Mouse (Mus musculus) MEL (cell line): ENCODE measurements around the gene Wdr78. TPM values are rescaled to one million over a fixed set of nuclear protein-coding genes. Genes with fewer than 3 reads are reported as not detected.

Source experiments
- DNase-seq: peaks from one replicate; pipeline ENCODE4 v3.0.0; 2011; ENCODE audit warnings: low read depth, low spot score
- H3K27ac ChIP-seq: 2 replicates; pipeline ENCODE4 v1.5.1; 2012; ENCODE audit warnings: low read depth, mild to moderate bottlenecking, control low read depth, low read length, moderate library complexity; ENCODE audit not compliant: control insufficient read depth
- H3K27me3 ChIP-seq, 2 experiments: fragments of 150-350 bp in 1 of 2; sonication (generic) in 1 of 2; 2 replicates each; pipeline ENCODE4 v1.6.1; 2012; ENCODE audit warnings: low read length in 2 of 2, mild to moderate bottlenecking in 2 of 2, improper control_type of control experiment in 1 of 2, moderate library complexity in 1 of 2; ENCODE audit not compliant: insufficient read depth in 2 of 2, control insufficient read depth in 1 of 2
- H3K36me3 ChIP-seq, 2 experiments: 2 replicates each; pipeline ENCODE4 v1.6.1; 2012 to 2014; ENCODE audit warnings: low read length in 2 of 2, improper control_type of control experiment in 1 of 2, inconsistent platforms in 1 of 2, mild to moderate bottlenecking in 1 of 2; ENCODE audit not compliant: insufficient read depth in 2 of 2, control insufficient read depth in 1 of 2
- H3K4me1 ChIP-seq, 2 experiments: fragments of 150-350 bp in 1 of 2; sonication (generic) in 1 of 2; 2 replicates each; pipeline ENCODE4 v1.6.1; 2012; ENCODE audit warnings: low read length in 2 of 2, improper control_type of control experiment in 1 of 2, mild to moderate bottlenecking in 1 of 2; ENCODE audit not compliant: insufficient read depth in 2 of 2, control insufficient read depth in 1 of 2
- H3K4me3 ChIP-seq, 2 experiments: fragments of 150-350 bp in 1 of 2; sonication (generic) in 1 of 2; 2 replicates each; pipeline ENCODE4 v1.5.1; 2012; ENCODE audit warnings: low read depth in 2 of 2, low read length in 2 of 2, mild to moderate bottlenecking in 2 of 2, moderate library complexity in 2 of 2, control low read depth in 1 of 2, improper control_type of control experiment in 1 of 2; ENCODE audit not compliant: control insufficient read depth in 1 of 2, insufficient read depth in 1 of 2
- H3K79me2 ChIP-seq: 2 replicates; pipeline ENCODE4 v1.6.1; 2012; ENCODE audit warnings: mild to moderate bottlenecking, low read length, moderate library complexity; ENCODE audit not compliant: control insufficient read depth, poor library complexity, insufficient read depth
- H3K9ac ChIP-seq: 2 replicates; pipeline ENCODE4 v1.6.1; 2012; ENCODE audit warnings: low read depth, mild to moderate bottlenecking, control low read depth, low read length, moderate library complexity; ENCODE audit not compliant: control insufficient read depth, poor library complexity, severe bottlenecking
- H3K9me3 ChIP-seq: fragments of 150-350 bp; sonication (generic); replicated peaks from 2 replicates; pipeline ENCODE4 v1.6.1; 2012; ENCODE audit warnings: mild to moderate bottlenecking, low read length, improper control_type of control experiment, moderate library complexity; ENCODE audit not compliant: insufficient read depth
- CHD2 ChIP-seq: IDR thresholded peaks from 2 replicates; pipeline ENCODE4 v1.6.1; 2011; ENCODE audit warnings: low read length, improper control_type of control experiment
- HCFC1 ChIP-seq: IDR thresholded peaks from 2 replicates; pipeline ENCODE4 v1.6.1; 2012; ENCODE audit warnings: low read depth, mild to moderate bottlenecking, inconsistent platforms, low read length, improper control_type of control experiment, moderate library complexity
- JUND ChIP-seq: IDR thresholded peaks from 2 replicates; pipeline ENCODE4 v1.6.1; 2011; ENCODE audit warnings: low read depth, mild to moderate bottlenecking, improper control_type of control experiment, low read length
- KAT2A ChIP-seq: conservative IDR thresholded peaks from 2 replicates; pipeline ENCODE4 v1.6.1; 2012; ENCODE audit warnings: low read depth, low read length, improper control_type of control experiment, inconsistent platforms
- NELFE ChIP-seq: IDR thresholded peaks from 2 replicates; pipeline ENCODE4 v1.6.1; 2011; ENCODE audit warnings: low read depth, low read length, improper control_type of control experiment
- POLR2A ChIP-seq, 2 experiments: IDR thresholded peaks; 2 replicates each; pipeline ENCODE4 v1.6.1; 2011 to 2012; ENCODE audit warnings: low read length in 2 of 2, mild to moderate bottlenecking in 2 of 2, control low read depth in 1 of 2, improper control_type of control experiment in 1 of 2, low read depth in 1 of 2, moderate library complexity in 1 of 2; ENCODE audit not compliant: control insufficient read depth in 1 of 2, insufficient read depth in 1 of 2, poor library complexity in 1 of 2
- POLR2AphosphoS2 ChIP-seq: IDR thresholded peaks from 2 replicates; pipeline ENCODE4 v1.6.1; 2011; ENCODE audit warnings: low read length, improper control_type of control experiment
- SIN3A ChIP-seq: IDR thresholded peaks from 2 replicates; pipeline ENCODE4 v1.6.1; 2012; ENCODE audit warnings: low read length, improper control_type of control experiment, inconsistent platforms
- TAL1 ChIP-seq: IDR thresholded peaks from 2 replicates; pipeline ENCODE4 v1.6.1; 2012; ENCODE audit warnings: mild to moderate bottlenecking, inconsistent platforms, low read length, moderate library complexity, mixed read lengths
- TCF12 ChIP-seq: IDR thresholded peaks from 2 replicates; pipeline ENCODE4 v1.6.1; 2014; ENCODE audit warnings: low read depth, mild to moderate bottlenecking, inconsistent platforms, low read length, improper control_type of control experiment, moderate library complexity
- ZC3H11A ChIP-seq: IDR thresholded peaks from 2 replicates; pipeline ENCODE4 v1.6.1; 2012; ENCODE audit warnings: low read depth, mild to moderate bottlenecking, inconsistent platforms, low read length, improper control_type of control experiment
- polyA plus RNA-seq, 2 experiments: library from polyadenylated mRNA; stranded (reverse) in 1 of 2; unstranded in 1 of 2; fragments of >175 nt in 1 of 2; fragments of >200 nt in 1 of 2; gene quantifications; 2 replicates each; pipeline versions ENCODE4 v1.2.1 to v1.2.4; 2012; ENCODE audit warnings: low replicate concordance in 2 of 2, low read depth in 1 of 2; ENCODE audit not compliant: insufficient read length in 2 of 2, insufficient read depth in 1 of 2, missing spikeins in 1 of 2
- total RNA-seq: library from RNA; depleted of rRNA; stranded (reverse); fragments of 300-350 nt; gene quantifications from 2 replicates; pipeline ENCODE4 v1.2.3, GENCODE M21; 2012; rRNA removed

The Wdr78 gene
- total and polyA plus RNA-seq, 3 experiments, result 0.77 to 1.2 TPM; not detected in 1

DNA sequence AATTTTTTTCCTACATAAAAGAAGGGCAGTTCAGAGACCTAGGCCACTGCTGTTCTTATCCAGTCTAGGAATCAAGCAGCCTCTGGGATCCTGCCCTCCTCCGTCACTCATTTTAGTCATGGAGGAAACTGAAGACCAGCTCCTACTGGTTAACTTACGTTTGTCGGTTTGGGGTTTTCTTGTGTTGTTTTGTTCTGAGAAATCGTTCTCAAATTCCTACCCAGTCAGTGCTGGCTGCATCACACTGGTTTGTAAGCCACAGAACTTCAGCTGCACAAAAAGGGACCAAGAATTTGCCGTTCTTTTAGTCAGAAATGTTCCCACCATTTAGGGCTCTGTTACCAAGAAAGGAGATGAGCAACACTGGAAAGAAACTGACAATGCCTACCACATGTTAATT, 125.0 kb downstream of the Wdr78 start:
- Histone ChIP-seq H3K4me3 (no peak overlapping the region), H3K9me3 (no peaks in the 10 kb centered on the region), H3K36me3 (no peaks in the 10 kb centered on the region; a peak in 1 of 4 replicates), H3K79me2 (no peaks in the 10 kb centered on the region), H3K27me3 (0 out of 4 replicates have a peak, but pooled peaks cover 0 to 1% of the 10 kb centered on the region in 2 experiments), H3K9ac (no peak overlapping the region), H3K4me1 (no peaks in the 10 kb centered on the region; a peak in 1 of 4 replicates), H3K27ac (no peak overlapping the region)
- DNase-seq, result no peak
- TF ChIP-seq JUND (no peak), KAT2A (no peak), POLR2A (IDR thresholded peaks at IDR 0.05; ENCODE audit: control insufficient read depth in 1 of 2, insufficient read depth in 1 of 2, low read depth in 1 of 2, low read length in 2 of 2, poor library complexity in 1 of 2) (no peak), TCF12 (no peak), POLR2AphosphoS2 (no peak), TAL1 (no peak), HCFC1 (no peak), SIN3A (no peak), NELFE (no peak)

DNA sequence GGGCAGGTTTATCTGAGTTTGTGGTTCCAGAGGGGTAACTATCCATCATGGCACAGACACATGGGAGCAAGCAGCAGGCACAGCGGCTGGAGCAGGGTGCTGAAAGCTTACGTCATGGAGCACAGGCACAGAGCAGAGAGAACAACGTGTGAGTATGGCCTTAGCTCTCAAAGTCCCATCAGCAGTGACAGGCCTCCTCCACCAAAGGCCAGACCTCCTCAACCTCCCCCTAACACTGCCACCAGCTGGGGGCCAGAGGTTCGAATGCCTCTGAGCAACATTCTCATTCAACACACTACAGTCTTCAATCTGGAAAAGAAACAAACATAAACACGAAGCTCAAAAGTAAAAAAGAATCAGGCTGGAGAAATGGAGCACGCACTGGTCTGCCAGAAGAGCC, 125.8 kb downstream of the Wdr78 start:
- Histone ChIP-seq H3K36me3 (no peaks in the 10 kb centered on the region; a peak in 1 of 4 replicates), H3K9ac (no peak overlapping the region), H3K4me3 (no peak overlapping the region), H3K79me2 (no peaks in the 10 kb centered on the region), H3K27me3 (0 out of 4 replicates have a peak, but pooled peaks cover 0 to 2% of the 10 kb centered on the region in 2 experiments), H3K27ac (no peak overlapping the region)
- TF ChIP-seq ZC3H11A, result no peak
- TF ChIP-seq CHD2, result no peak
- no peak for TF ChIP-seq JUND
- TF ChIP-seq, all 39 proteins: peak for 0
- no peak for DNase-seq
- H3K9me3 ChIP-seq, result no peaks in the 10 kb centered on the region
- no peaks in the 10 kb centered on the region; a peak in 1 of 4 replicates for H3K4me1 ChIP-seq

Other genes starting within 250 kb of the Wdr78 start
- not detected in 2 replicates for gene Tctex1d1, start 135.9 kb downstream of the Wdr78 start, total RNA-seq
- not detected for gene Tctex1d1, start 135.9 kb downstream of the Wdr78 start, polyA plus RNA-seq
- not detected in 2 replicates for gene Insl5, start 87.7 kb downstream of the Wdr78 start, total RNA-seq
- gene Insl5, start 87.7 kb downstream of the Wdr78 start, polyA plus RNA-seq, result not detected
- gene Mier1, start 165 bp downstream of the Wdr78 start, total RNA-seq, result 18.7 and 27.0 TPM in 2 replicates
- gene Mier1, start 165 bp downstream of the Wdr78 start, polyA plus RNA-seq, result 10 to 100 TPM; 22.3 to 41.1 TPM
- gene Slc35d1, start 100.6 kb upstream of the Wdr78 start, total RNA-seq, result 5.0 TPM in 2 replicates
- 10 to 100 TPM in 1 of 2 experiments, 1 to 10 TPM in 1; 10.0 to 33.7 TPM for gene Slc35d1, start 100.6 kb upstream of the Wdr78 start, polyA plus RNA-seq
- not detected in 2 replicates for gene 4921539E11Rik, start 176.3 kb upstream of the Wdr78 start, total RNA-seq
- not detected for gene 4921539E11Rik, start 176.3 kb upstream of the Wdr78 start, polyA plus RNA-seq
- 10.4 and 13.0 TPM in 2 replicates for gene Oma1, start 199.3 kb upstream of the Wdr78 start, total RNA-seq
- gene Oma1, start 199.3 kb upstream of the Wdr78 start, polyA plus RNA-seq, result 10 to 100 TPM in 1 of 2 experiments, not detected in 1; 14.3 TPM